Mouse (Mus musculus): ENCODE data around the gene Fkbp1a. TPM values are rescaled to one million over a fixed set of nuclear protein-coding genes. Genes with fewer than 3 reads are reported as not detected.

Gene Fkbp1a
- polyA plus RNA-seq (2015; fragmentation: Nextera tagmentation; extraction: Ambion mirVana) = 534 and 595 TPM in 2 replicates

GRCm38 (mm10) chr2:151542323-151543062 lies at the start of gene Fkbp1a:
Fkbp1a (plus strand) TSS chr2:151542483.
- H3K36me3 ChIP-seq (ENCODE audit: insufficient read depth, low read length) = no peaks in the 10 kb centered on the region
- no peaks in the 10 kb centered on the region for H3K27me3 ChIP-seq (ENCODE audit: insufficient read depth, low read length)
- H3K4me2 ChIP-seq (ENCODE audit: low read length) = peak within 1 kb of the TSS; percentile 92
- peak within 1 kb of the TSS; percentile 66 for H3K4me3 ChIP-seq (replicated peaks; ENCODE audit: low read depth, low read length)
- H3K9ac ChIP-seq (ENCODE audit: low read depth, low read length) = peak within 1 kb of the TSS; percentile 77
- under 1% methylated on average over 83 of the region's 93 CpGs for WGBS
- peak; percentile 32 for TF ChIP-seq CTCF (IDR thresholded peaks at IDR 0.05; ENCODE audit: low read depth)
- ATAC-seq (replicated peaks; ENCODE audit: low FRiP score, low read depth) (peak; percentile 97), DNase-seq (ENCODE audit: low spot score) (peak; percentile 97)
- H3K4me1 ChIP-seq (replicated peaks; ENCODE audit: insufficient read depth, low read length) = peaks cover 31% of the 10 kb centered on the region
- H3K27ac ChIP-seq = peak within 1 kb of the TSS; percentile 88
- H3K9me3 ChIP-seq (replicated peaks; ENCODE audit: low read length) = no peaks in the 10 kb centered on the region

- Histone ChIP-seq H3K4me1 (replicated peaks; ENCODE audit: insufficient read depth, low read length) (0 out of 2 replicates have a peak, but pooled peaks cover 4% of the 10 kb centered on the region), H3K4me2 (ENCODE audit: low read length) (peak within 1 kb of the TSS; percentile 84), H3K36me3 (ENCODE audit: insufficient read depth, low read length) (0 out of 2 replicates have a peak, but pooled peaks cover 7% of the 10 kb centered on the region), H3K4me3 (replicated peaks; ENCODE audit: low read depth, low read length) (peak within 1 kb of the TSS; percentile 96), H3K9ac (ENCODE audit: low read depth, low read length) (peak within 1 kb of the TSS; percentile 92), H3K9me3 (replicated peaks; ENCODE audit: low read length) (no peaks in the 10 kb centered on the region), H3K27me3 (ENCODE audit: insufficient read depth, low read length) (no peaks in the 10 kb centered on the region), H3K27ac (peak within 1 kb of the TSS; percentile 68)
- WGBS = under 1% methylated on average over 72 of the region's 73 CpGs
- peak; percentile 96 for DNase-seq (ENCODE audit: low spot score)
- TF ChIP-seq CTCF (IDR thresholded peaks at IDR 0.05; ENCODE audit: low read depth) = peak; percentile 98
- ATAC-seq (replicated peaks; ENCODE audit: low FRiP score, low read depth) = peak; percentile 100
These were observed 48.1 kb upstream of the Fkbp1a start, which contains the start of gene Nsfl1c for GRCm38 (mm10) chr2:151494035-151494803. Nsfl1c (plus strand) TSS chr2:151494182.

GRCm38 (mm10) chr2:151498358-151498757 lies 43.9 kb upstream of the Fkbp1a start:
- 58% methylated on average over 3 of the region's 3 CpGs for WGBS
- Histone ChIP-seq H3K4me3 (replicated peaks; ENCODE audit: low read depth, low read length) (no peak overlapping the region), H3K4me1 (replicated peaks; ENCODE audit: insufficient read depth, low read length) (0 out of 2 replicates have a peak, but pooled peaks cover 4% of the 10 kb centered on the region), H3K9ac (ENCODE audit: low read depth, low read length) (no peak overlapping the region), H3K27ac (no peak overlapping the region), H3K36me3 (ENCODE audit: insufficient read depth, low read length) (peaks cover 36% of the 10 kb centered on the region; the same call in 1 of the 2 replicates), H3K9me3 (replicated peaks; ENCODE audit: low read length) (no peaks in the 10 kb centered on the region), H3K4me2 (ENCODE audit: low read length) (no peak overlapping the region), H3K27me3 (ENCODE audit: insufficient read depth, low read length) (no peaks in the 10 kb centered on the region)
- DNase-seq (ENCODE audit: low spot score) = no peak
- no peak for ATAC-seq (replicated peaks; ENCODE audit: low FRiP score, low read depth)
- no peak for TF ChIP-seq CTCF (IDR thresholded peaks at IDR 0.05; ENCODE audit: low read depth)

GRCm38 (mm10) chr2:151500442-151501007 lies 41.8 kb upstream of the Fkbp1a start:
- Histone ChIP-seq H3K9me3 (replicated peaks; ENCODE audit: low read length) (no peaks in the 10 kb centered on the region), H3K4me2 (ENCODE audit: low read length) (no peak overlapping the region), H3K27ac (no peak overlapping the region), H3K36me3 (ENCODE audit: insufficient read depth, low read length) (peaks cover 53% of the 10 kb centered on the region), H3K4me3 (replicated peaks; ENCODE audit: low read depth, low read length) (no peak overlapping the region), H3K4me1 (replicated peaks; ENCODE audit: insufficient read depth, low read length) (no peaks in the 10 kb centered on the region), H3K27me3 (ENCODE audit: insufficient read depth, low read length) (no peaks in the 10 kb centered on the region), H3K9ac (ENCODE audit: low read depth, low read length) (no peak overlapping the region)
- 91% methylated on average over 6 of the region's 6 CpGs for WGBS
- DNase-seq (ENCODE audit: low spot score) = no peak
- TF ChIP-seq CTCF (IDR thresholded peaks at IDR 0.05; ENCODE audit: low read depth) = no peak
- ATAC-seq (replicated peaks; ENCODE audit: low FRiP score, low read depth) = no peak

- H3K4me3 ChIP-seq (replicated peaks; ENCODE audit: low read depth, low read length) = no peak overlapping the region
- H3K4me1 ChIP-seq (replicated peaks; ENCODE audit: insufficient read depth, low read length) = no peaks in the 10 kb centered on the region
- no peak for DNase-seq (ENCODE audit: low spot score)
- no peak for ATAC-seq (replicated peaks; ENCODE audit: low FRiP score, low read depth)
- peak; percentile 40; the same call in 1 of the 2 replicates for TF ChIP-seq CTCF (IDR thresholded peaks at IDR 0.05; ENCODE audit: low read depth)
- no peak overlapping the region for H3K9ac ChIP-seq (ENCODE audit: low read depth, low read length)
- H3K36me3 ChIP-seq (ENCODE audit: insufficient read depth, low read length) = peaks cover 71% of the 10 kb centered on the region
- no peaks in the 10 kb centered on the region for H3K9me3 ChIP-seq (replicated peaks; ENCODE audit: low read length)
- 89% methylated on average over 4 of the region's 4 CpGs for WGBS
- no peak overlapping the region for H3K27ac ChIP-seq
- no peak overlapping the region for H3K4me2 ChIP-seq (ENCODE audit: low read length)
- no peaks in the 10 kb centered on the region for H3K27me3 ChIP-seq (ENCODE audit: insufficient read depth, low read length)
These were observed 38.1 kb upstream of the Fkbp1a start for GRCm38 (mm10) chr2:151504226-151504625.

GRCm38 (mm10) chr2:151512199-151512598 lies 30.1 kb upstream of the Fkbp1a start:
- DNase-seq (ENCODE audit: low spot score) = no peak
- TF ChIP-seq CTCF (IDR thresholded peaks at IDR 0.05; ENCODE audit: low read depth) = no peak
- H3K4me2 ChIP-seq (ENCODE audit: low read length) = no peak overlapping the region
- H3K4me1 ChIP-seq (replicated peaks; ENCODE audit: insufficient read depth, low read length) = no peaks in the 10 kb centered on the region
- no peaks in the 10 kb centered on the region for H3K9me3 ChIP-seq (replicated peaks; ENCODE audit: low read length)
- H3K27ac ChIP-seq = no peak overlapping the region
- no peak overlapping the region for H3K4me3 ChIP-seq (replicated peaks; ENCODE audit: low read depth, low read length)
- H3K27me3 ChIP-seq (ENCODE audit: insufficient read depth, low read length) = no peaks in the 10 kb centered on the region
- no peak overlapping the region for H3K9ac ChIP-seq (ENCODE audit: low read depth, low read length)
- ATAC-seq (replicated peaks; ENCODE audit: low FRiP score, low read depth) = no peak
- H3K36me3 ChIP-seq (ENCODE audit: insufficient read depth, low read length) = peaks cover 61% of the 10 kb centered on the region

All from kidney, postnatal 0 days (tissue).